Mouse (Mus musculus) liver, postnatal 0 days (tissue): Measurements from ENCODE around the gene Nxf1. TPM values are rescaled to one million over a fixed set of nuclear protein-coding genes. Genes with fewer than 3 reads are reported as not detected.

Experiments used
- ATAC-seq: fragments of 200-750 bp; cut with Nextera tagmentation; 2 replicates; pipeline ENCODE4 v1.8.0; 2017; ENCODE audit warnings: mild to moderate bottlenecking, moderate library complexity
- DNase-seq: peaks from one replicate; pipeline ENCODE4 v3.0.0-alpha.2; 2016
- H3K27ac ChIP-seq: fragments of 300-500 bp; sonication (generic); 2 replicates; pipeline ENCODE4 v1.5.1; 2014; ENCODE audit warnings: antibody characterized with exemption, moderate library complexity, mild to moderate bottlenecking, low read depth
- H3K27me3 ChIP-seq: fragments of 300-500 bp; sonication (generic); 2 replicates; pipeline ENCODE4 v1.6.1; 2014; ENCODE audit warnings: low read length, control low read depth, mixed read lengths; ENCODE audit not compliant: insufficient read depth
- H3K36me3 ChIP-seq: fragments of 300-500 bp; sonication (generic); replicated peaks from 2 replicates; pipeline ENCODE4 v1.6.1; 2014; ENCODE audit warnings: mild to moderate bottlenecking, control low read depth, low read length, moderate library complexity, mixed read lengths; ENCODE audit not compliant: insufficient read depth
- H3K4me1 ChIP-seq: fragments of 300-500 bp; sonication (generic); 2 replicates; pipeline ENCODE4 v1.6.1; 2014; ENCODE audit warnings: antibody characterized with exemption, mild to moderate bottlenecking, control low read depth; ENCODE audit not compliant: insufficient read depth
- H3K4me2 ChIP-seq: fragments of 300-500 bp; sonication (generic); 2 replicates; pipeline ENCODE4 v1.6.1; 2014; ENCODE audit warnings: low read depth, mild to moderate bottlenecking, low read length, moderate library complexity, mixed read lengths
- H3K4me3 ChIP-seq: fragments of 300-500 bp; sonication (generic); 2 replicates; pipeline ENCODE4 v1.5.1; 2014; ENCODE audit warnings: low read depth, low read length
- H3K9ac ChIP-seq: fragments of 300-500 bp; sonication (generic); replicated peaks from 2 replicates; pipeline ENCODE4 v1.6.1; 2014; ENCODE audit warnings: mild to moderate bottlenecking, moderate library complexity
- H3K9me3 ChIP-seq: fragments of 300-500 bp; sonication (generic); 2 replicates; pipeline ENCODE4 v1.6.1; 2016; ENCODE audit warnings: mild to moderate bottlenecking, control low read depth, low read length, mixed read lengths
- CTCF ChIP-seq: sonication (generic); IDR thresholded peaks from 2 replicates; pipeline ENCODE4 v1.5.1; 2016; ENCODE audit warnings: antibody characterized with exemption, low read depth
- EP300 ChIP-seq: IDR thresholded peaks from 2 replicates; pipeline ENCODE4 v1.6.1; 2016; ENCODE audit warnings: antibody characterized with exemption, low read depth, mild to moderate bottlenecking
- WGBS: fragments of 180-500 bp; shearing (Covaris S2); extraction: QIAGEN DNeasy Blood & Tissue Kit; methylation state at CpG from one replicate; pipeline ENCODE4 v1.1.7; 2014; ENCODE audit not compliant: insufficient replicate concordance; 5-methylcytosine and 5-hydroxymethylcytosine counted together
- polyA plus RNA-seq: library from polyadenylated mRNA; unstranded; fragments of >200 nt; fragmentation: Nextera tagmentation; extraction: Ambion mirVana; gene quantifications from 2 replicates; pipeline ENCODE4 v1.2.1, GENCODE M21; 2015

Gene Nxf1
- polyA plus RNA-seq, 1 experiment from 2014 or later, result 49.9 TPM

DNA sequence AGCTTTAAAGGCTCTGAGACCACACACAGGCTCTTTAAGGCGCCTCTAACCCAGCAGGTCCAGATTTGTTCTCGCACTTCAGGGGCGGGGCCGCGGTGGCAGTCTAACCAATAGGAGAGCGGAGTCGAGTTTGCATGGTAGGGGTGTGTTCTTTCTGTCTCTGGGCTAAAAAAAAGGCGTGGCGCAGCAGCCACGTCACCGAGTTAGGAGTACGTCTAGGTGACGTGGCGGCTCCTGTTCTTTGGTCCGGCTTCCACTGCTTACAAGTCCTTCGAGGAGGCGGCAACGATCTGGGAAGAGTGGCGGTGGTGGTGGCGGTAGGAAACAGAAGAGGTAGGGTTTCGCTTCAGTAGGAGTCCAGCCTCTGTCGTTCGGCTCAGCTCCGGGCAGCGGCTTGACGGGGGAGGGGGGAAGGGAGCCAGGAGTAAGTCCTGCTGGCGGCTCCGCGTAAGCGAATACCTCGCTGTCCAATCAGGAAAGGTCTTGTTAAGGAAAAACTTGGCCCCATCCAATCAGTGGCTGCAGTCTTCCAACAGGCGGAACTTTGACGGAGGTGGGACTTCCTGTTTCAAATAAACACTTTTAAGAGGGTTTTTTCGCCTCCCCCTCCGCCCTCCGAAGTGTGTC lies 15.5 kb upstream of the Nxf1 start, which contains the start of gene Stx5a:
TSS of gene Stx5a (plus strand) at position 171 of the 627 bp plus-strand sequence.
- Histone ChIP-seq H3K4me2 (peak within 1 kb of the TSS; percentile 92), H3K9ac (peak within 1 kb of the TSS; percentile 84), H3K4me3 (peak within 1 kb of the TSS; percentile 70), H3K27ac (peak within 1 kb of the TSS; percentile 92), H3K4me1 (peaks cover 16% of the 10 kb centered on the region), H3K27me3 (no peaks in the 10 kb centered on the region), H3K36me3 (peaks cover 58% of the 10 kb centered on the region), H3K9me3 (no peaks in the 10 kb centered on the region)
- DNase-seq (peak; percentile 95), ATAC-seq (peak; percentile 97)
- TF ChIP-seq CTCF (0 out of 2 replicates have a peak, but pooled peaks have one; percentile 15), EP300 (peak; percentile 78; the same call in 1 of the 2 replicates)
- WGBS, result under 1% methylated on average over 36 of the region's 36 CpGs

DNA sequence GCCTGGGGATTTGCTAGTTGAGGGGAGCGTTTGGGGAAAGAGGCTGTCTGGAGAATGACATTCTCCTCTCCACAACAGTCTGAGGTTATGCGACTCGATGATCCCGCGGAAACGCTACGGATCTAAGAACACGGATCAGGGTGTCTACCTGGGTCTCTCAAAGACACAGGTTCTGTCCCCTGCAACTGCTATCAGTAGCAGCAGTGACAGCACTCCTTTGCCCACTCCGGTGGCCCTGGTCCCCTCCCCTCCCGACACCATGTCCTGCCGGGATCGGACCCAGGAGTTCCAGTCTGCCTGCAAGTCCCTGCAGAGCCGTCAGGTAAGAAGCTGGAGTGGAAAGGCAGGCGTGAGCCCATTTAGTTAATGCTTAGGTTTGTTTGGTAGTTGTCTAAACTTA lies 14.7 kb upstream of the Nxf1 start:
- peaks cover 65% of the 10 kb centered on the region for H3K36me3 ChIP-seq
- peaks cover 16% of the 10 kb centered on the region for H3K4me1 ChIP-seq
- TF ChIP-seq CTCF (no peak), EP300 (no peak)
- peak overlapping the region; percentile 84 for H3K9ac ChIP-seq
- peak; percentile 31 for DNase-seq
- H3K27ac ChIP-seq, result peak overlapping the region; percentile 92
- H3K4me3 ChIP-seq, result peak overlapping the region; percentile 70
- H3K27me3 ChIP-seq, result no peaks in the 10 kb centered on the region
- 7% methylated on average over 14 of the region's 14 CpGs for whole genome bisulfite sequencing
- no peak for ATAC-seq
- peak overlapping the region; percentile 92 for H3K4me2 ChIP-seq
- no peaks in the 10 kb centered on the region for H3K9me3 ChIP-seq

DNA sequence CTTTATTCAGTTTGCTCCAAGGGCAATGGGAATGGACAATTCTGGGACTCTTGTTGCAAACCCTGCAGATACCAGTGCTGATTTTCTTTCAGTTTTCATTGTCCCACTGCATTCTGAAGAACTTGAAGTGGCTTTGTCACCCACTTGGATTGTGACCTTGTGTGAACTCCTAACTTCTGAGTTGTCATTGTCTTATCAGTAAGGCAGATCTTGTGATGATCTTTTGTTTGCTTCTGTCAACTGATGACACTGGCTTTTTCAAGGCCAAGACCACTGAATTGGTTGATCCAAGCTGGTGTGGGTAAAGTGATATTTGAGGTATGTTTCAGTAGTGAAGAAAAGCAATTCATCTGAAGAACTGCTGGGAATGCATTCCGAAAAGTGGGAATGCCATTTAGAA lies 11.5 kb upstream of the Nxf1 start:
- no peak overlapping the region for H3K27ac ChIP-seq
- H3K36me3 ChIP-seq, result peaks cover 67% of the 10 kb centered on the region
- H3K4me3 ChIP-seq, result no peak overlapping the region
- no peak for DNase-seq
- H3K4me1 ChIP-seq, result peaks cover 15% of the 10 kb centered on the region
- H3K9me3 ChIP-seq, result no peaks in the 10 kb centered on the region
- 86% methylated on average over 1 of the region's 1 CpGs for WGBS
- no peak for TF ChIP-seq EP300
- no peak overlapping the region for H3K9ac ChIP-seq
- H3K4me2 ChIP-seq, result no peak overlapping the region
- no peak for ATAC-seq
- no peaks in the 10 kb centered on the region for H3K27me3 ChIP-seq

- 63% methylated on average over 2 of the region's 2 CpGs for WGBS
- peak; percentile 63 for TF ChIP-seq CTCF
- no peak for TF ChIP-seq EP300
- Histone ChIP-seq H3K4me2 (no peak overlapping the region), H3K4me3 (no peak overlapping the region), H3K9me3 (no peaks in the 10 kb centered on the region), H3K9ac (no peak overlapping the region), H3K4me1 (peaks cover 8% of the 10 kb centered on the region; the same call in 1 of the 2 replicates), H3K36me3 (peaks cover 81% of the 10 kb centered on the region), H3K27me3 (no peaks in the 10 kb centered on the region), H3K27ac (no peak overlapping the region)
- DNase-seq, result no peak
- peak; percentile 31; the same call in 1 of the 2 replicates for ATAC-seq
These were observed 9.5 kb upstream of the Nxf1 start for GRCm38 (mm10) chr19:8747368-8747767.

DNA sequence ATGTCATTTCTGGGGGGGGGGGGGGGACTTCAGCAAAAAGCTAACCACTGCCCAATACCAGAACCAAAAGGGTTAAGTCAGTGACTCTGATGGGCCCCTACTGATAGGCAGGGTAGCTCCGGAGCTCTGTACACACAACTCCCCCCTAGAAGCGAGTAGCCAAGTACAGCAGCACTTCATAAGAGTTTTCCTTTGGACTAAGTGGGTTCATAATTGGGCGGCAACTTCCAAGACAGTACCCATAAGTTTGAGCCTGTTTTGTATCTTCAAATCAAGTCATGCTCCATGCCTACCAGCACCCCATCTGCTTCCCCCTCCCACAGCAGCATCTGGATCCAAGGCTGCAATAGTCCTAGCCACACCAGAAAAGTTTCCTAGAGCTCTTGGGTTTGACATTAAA lies 1.2 kb upstream of the Nxf1 start:
- TF ChIP-seq EP300, result no peak
- TF ChIP-seq CTCF, result no peak
- Histone ChIP-seq H3K27me3 (no peaks in the 10 kb centered on the region), H3K9ac (peak overlapping the region; percentile 97), H3K36me3 (peaks cover 44% of the 10 kb centered on the region), H3K4me1 (peaks cover 27% of the 10 kb centered on the region), H3K4me3 (0 out of 2 replicates have a peak overlapping the region, but pooled peaks have one; percentile 94), H3K27ac (no peak overlapping the region; the same call in 1 of the 2 replicates), H3K9me3 (no peaks in the 10 kb centered on the region), H3K4me2 (peak overlapping the region; percentile 86)
- no peak for ATAC-seq
- 53% methylated on average over 3 of the region's 3 CpGs for WGBS
- no peak for DNase-seq

- Histone ChIP-seq H3K9me3 (no peaks in the 10 kb centered on the region), H3K4me1 (peaks cover 27% of the 10 kb centered on the region), H3K9ac (peak overlapping the region; percentile 97), H3K27ac (peak overlapping the region; percentile 94), H3K4me3 (peak overlapping the region; percentile 94), H3K4me2 (peak overlapping the region; percentile 86), H3K27me3 (no peaks in the 10 kb centered on the region), H3K36me3 (peaks cover 34% of the 10 kb centered on the region)
- DNase-seq (no peak), ATAC-seq (no peak)
- WGBS, result 2% methylated on average over 14 of the region's 14 CpGs
- TF ChIP-seq EP300 (no peak), CTCF (no peak)
These were observed 662 bp downstream of the Nxf1 start for GRCm38 (mm10) chr19:8757471-8757998.
